Mouse (Mus musculus): ENCODE data around the gene Zbtb9. TPM values are rescaled to one million over a fixed set of nuclear protein-coding genes. Genes with fewer than 3 reads are reported as not detected.
"Not testable (repeated sequence)": the region's sequence is repeated elsewhere in the genome, so short reads cannot be mapped to it uniquely, and the experiment has no call there.

Zbtb9 gene
- 10 to 100 TPM in 1 of 3 experiments, 1 to 10 TPM in 2; 9.0 to 11.1 (median 9.3) TPM for polyA plus RNA-seq (2017; shearing (Covaris generic))

GRCm38 (mm10) chr17:26972703-26973574, at the start of gene Zbtb9:
Gene Zbtb9 (plus strand): TSS chr17:26973167.
- ATAC-seq = peak; percentile 99

DNA sequence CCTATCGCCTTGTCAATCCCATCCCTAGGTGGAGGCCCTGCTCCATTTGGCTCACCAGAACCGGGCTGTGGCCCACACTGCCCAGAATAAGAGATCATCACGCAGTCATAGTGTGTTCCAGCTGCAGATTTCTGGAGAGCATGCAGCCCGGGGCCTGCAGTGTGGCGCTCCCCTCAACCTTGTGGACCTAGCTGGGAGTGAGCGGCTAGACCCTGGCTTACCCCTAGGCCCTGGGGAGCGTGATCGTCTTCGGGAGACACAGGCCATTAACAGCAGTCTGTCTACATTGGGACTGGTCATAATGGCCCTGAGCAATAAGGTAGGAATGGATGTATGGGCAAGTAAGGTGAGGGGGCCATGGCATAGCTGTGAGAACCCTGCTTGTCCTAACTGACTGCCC, 47.6 kb upstream of the Zbtb9 start:
- not testable (repeated sequence) for ATAC-seq

DNA sequence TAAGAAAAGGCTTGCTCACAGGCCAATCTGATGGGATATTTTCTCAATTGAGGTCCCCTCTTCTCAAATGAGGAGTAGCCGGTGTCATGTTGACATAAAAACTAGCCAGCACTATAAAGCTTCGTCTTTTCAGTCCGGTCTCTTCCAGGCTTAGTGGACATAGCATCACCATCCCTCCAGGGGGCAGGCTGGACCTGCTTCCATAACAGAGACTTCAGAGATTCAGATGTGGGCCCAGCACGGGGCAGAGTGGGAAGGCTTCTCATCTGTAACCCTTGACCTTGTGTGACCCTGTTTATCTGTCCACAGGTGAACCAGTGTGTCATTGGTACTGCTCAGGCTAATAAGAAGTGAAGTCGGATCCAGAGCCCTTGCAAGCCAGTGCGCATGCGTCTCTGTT, 41.2 kb upstream of the Zbtb9 start:
- ATAC-seq = not testable (repeated sequence)

GRCm38 (mm10) chr17:26932839-26933398, 40.0 kb upstream of the Zbtb9 start, which contains the start of gene Phf1:
Gene Phf1 (plus strand): TSS chr17:26933052.
- peak; percentile 91 for ATAC-seq

- no peak for ATAC-seq
Measured at GRCm38 (mm10) chr17:26933419-26933818, 39.5 kb upstream of the Zbtb9 start.

DNA sequence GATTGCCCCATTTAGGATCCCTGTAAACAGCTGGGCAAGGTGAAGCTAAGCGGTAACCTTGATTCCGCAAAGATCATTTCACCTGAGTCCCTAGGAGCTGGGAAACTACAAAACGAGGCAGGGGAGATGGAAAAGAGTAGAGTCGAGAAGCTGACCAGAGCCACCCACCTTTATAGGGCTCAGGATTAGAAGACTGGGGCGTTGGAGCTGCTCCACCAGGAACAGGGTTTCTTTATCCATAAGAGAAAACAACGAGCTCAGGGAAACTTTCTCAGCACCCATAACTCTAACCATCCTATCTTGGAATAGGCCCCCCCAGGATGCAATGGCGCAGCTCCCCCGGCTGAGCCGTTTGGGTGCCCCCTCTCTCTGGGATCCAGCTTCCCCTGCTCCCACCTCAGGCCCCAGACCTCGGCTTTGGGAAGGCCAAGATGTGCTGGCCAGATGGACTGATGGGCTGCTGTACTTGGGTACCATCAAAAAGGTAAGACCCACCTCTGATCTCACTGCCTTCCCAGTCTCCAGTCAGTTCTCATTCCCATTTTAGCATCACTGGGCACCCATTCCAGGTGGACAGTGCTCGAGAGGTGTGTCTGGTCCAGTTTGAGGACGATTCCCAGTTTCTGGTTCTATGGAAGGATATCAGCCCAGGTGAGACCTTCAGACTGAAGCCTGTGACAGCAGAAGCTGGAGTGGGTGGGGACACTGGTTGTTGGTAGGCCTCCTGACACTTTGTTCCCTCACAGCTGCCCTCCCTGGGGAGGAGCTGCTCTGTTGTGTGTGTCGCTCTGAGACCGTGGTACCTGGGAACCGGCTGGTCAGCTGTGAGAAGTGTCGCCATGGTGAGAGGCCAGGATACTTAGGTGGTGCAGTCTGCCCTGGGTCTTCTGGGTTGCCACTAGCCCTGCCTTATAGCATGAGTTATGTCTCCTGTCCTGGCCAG, 38.8 kb upstream of the Zbtb9 start:
- no peak for ATAC-seq

DNA sequence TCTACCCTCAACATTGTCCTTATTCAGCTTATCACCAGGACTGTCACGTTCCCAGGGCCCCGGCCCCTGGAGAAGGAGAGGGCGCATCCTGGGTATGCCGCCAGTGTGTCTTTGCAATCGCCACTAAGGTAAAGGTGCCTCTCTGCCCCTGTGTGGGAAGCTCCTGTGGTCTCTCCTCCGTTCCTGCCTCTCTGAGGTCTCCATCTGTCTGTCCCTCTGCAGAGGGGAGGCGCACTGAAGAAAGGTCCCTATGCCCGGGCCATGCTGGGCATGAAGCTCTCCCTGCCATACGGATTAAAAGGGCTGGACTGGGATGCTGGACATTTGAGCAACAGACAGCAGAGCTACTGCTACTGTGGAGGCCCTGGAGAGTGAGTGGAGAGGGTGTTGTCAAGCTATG, 37.9 kb upstream of the Zbtb9 start:
- no peak for ATAC-seq

DNA sequence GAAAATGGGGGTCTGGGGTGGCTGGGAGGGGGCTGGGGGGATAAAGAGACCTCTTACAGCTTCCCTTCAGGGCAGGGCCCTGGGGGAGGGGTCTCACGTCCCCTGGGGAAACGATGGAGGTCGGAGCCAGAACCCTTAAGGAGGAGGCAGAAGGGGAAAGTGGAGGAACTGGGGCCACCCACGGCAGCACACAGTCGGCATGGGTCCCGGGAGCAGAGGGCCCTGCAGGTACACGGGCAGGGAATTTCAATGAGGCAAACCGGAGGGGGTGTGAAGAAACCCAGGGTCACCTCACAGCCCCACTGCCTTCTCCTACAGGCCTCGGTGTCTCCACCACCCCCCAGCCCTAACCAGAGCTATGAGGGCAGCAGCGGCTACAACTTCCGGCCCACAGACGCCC, 36.5 kb upstream of the Zbtb9 start:
- ATAC-seq = no peak

- no peak for ATAC-seq
Measured at GRCm38 (mm10) chr17:26936921-26937695, 35.9 kb upstream of the Zbtb9 start.

- no peak for ATAC-seq
Measured at GRCm38 (mm10) chr17:26937883-26938695, 34.9 kb upstream of the Zbtb9 start.

GRCm38 (mm10) chr17:26938731-26939130, 34.2 kb upstream of the Zbtb9 start:
- ATAC-seq = no peak

- ATAC-seq = peak; percentile 90
Measured at GRCm38 (mm10) chr17:26939178-26939972, 33.6 kb upstream of the Zbtb9 start, which contains the start of gene Cuta. Gene Cuta (minus strand): TSS chr17:26939569.

DNA sequence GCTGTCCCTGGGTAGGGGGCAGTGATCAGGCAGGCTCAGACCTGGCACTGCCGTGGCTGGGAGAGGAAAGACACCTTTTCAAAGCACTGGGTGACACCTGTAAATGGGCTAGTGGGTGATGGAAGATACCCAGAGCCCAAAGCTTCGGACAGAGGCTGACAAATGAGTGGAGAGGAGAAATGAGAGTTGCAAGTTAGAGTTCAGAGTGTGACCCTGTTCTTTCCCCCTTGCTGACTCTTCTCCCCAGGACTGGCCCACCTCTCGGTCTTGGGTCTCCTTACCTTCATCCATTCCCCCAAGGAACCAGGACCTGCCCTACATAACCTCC, 33.0 kb upstream of the Zbtb9 start:
- no peak for ATAC-seq

DNA sequence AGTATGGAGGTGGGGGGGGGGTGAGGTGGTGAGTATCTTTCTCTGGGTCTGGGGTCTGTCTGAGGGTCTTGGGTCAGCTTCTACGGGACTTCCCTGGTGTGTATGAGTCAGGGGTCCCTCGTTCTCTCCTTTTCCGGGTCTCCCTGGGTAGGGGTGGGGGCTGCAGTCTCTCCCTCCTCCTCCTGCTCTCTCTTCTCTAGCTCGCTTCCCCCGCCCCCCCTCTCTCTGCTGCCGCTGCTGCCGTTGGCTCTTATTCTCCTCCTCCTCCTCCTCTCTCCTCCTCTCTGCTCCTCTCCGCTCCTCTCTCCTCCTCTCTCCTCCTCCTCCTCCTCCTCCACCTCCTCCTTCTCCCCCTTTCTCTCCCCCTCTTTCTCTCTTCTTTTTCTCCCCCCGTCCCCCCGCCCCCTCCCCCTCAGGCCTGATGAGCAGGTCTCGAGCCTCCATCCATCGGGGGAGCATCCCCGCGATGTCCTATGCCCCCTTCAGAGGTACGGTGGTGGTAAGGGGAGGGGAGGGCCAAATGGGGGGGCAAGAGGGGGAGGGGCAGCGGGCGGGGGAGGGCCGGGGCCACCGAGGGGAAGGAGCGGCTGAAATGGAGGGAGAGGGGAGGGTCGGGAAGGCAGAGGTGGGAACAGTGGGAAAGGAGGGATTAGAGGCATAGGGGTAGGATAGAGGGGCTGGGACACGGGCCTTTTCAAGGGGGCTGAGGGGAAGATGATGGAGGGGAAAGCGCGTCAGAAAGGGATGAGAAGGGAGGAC, 31.8 kb upstream of the Zbtb9 start, which contains the start of gene Syngap1:
Gene Syngap1, plus strand, starts transcription at position 223 of the 759 bp plus-strand sequence.
- no peak for ATAC-seq

GRCm38 (mm10) chr17:26941841-26942570, 31.0 kb upstream of the Zbtb9 start:
- ATAC-seq = no peak

DNA sequence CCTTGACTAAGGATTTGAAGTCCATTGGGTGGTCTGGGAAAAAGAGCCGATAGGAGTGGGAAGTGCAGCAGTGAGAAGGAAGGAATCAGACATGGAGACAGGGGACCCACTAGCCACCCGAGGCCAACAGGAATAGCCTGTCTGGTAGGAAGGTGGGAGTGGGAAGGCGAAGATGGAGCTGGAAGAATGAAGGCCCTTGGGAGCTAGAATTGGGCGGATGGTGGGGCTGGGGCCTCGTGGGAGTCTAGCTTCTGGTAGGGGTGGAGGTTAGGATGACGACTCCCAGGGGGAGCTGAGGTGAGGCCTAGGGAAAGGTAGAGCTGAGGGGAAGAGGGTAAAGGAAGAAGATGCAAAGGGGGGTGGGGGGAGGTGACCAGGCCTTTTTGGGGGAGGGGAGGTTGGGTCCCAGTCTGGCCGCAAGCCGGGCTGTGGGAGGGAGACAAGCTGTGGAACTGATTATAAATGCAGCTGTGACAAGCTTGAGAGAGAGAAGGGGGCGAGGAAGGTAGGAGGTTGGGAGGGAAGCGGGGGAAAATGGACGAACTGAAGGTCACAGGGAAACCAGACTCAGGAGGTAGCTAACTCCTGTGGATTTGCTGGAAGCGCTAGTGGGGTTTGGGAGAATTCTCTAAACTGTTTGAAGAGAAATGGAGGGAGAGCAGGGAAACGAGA, 27.0 kb upstream of the Zbtb9 start:
- no peak for ATAC-seq

DNA sequence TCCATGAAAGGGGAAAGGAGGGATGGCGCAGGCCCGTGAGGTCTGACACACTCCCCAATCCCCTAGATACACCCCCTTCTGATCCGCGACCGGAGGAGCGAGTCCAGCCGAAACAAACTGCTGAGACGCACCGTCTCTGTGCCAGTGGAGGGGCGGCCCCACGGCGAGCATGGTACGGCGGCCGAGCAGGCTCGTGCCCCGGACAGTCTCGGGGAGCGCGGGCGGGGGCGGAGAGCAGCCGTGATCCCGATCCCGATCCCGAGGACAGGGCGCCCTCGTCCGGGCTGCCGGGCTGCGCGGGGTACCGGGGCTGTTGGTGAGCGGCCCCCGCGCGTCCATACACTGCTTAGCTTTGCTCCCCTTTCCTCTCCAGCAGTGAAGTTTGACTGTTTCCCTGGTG, 26.4 kb upstream of the Zbtb9 start:
- no peak for ATAC-seq
